Mouse (Mus musculus) liver, embryonic 14.5 days (tissue): Measurements from ENCODE around the gene Zfp91. TPM values are rescaled to one million over a fixed set of nuclear protein-coding genes. Genes with fewer than 3 reads are reported as not detected.

ENCODE experiments used
- ATAC-seq: fragments of 200-750 bp; cut with Nextera tagmentation; 2 replicates; pipeline ENCODE4 v1.8.0; 2017; ENCODE audit warnings: moderate number of reproducible peaks, mild to moderate bottlenecking, moderate library complexity; ENCODE audit not compliant: insufficient read depth
- DNase-seq, 3 experiments: peaks; one replicate each; pipeline ENCODE4 v3.0.0-alpha.2; 2012 to 2013; ENCODE audit warnings: low read depth in 3 of 3, low spot score in 3 of 3
- H3K27ac ChIP-seq: fragments of 300-500 bp; sonication (generic); 2 replicates; pipeline ENCODE4 v1.5.1; 2014; ENCODE audit warnings: moderate library complexity, mild to moderate bottlenecking, control low read depth, inconsistent platforms
- H3K27me3 ChIP-seq: fragments of 300-500 bp; sonication (generic); 2 replicates; pipeline ENCODE4 v1.6.1; 2014; ENCODE audit warnings: mild to moderate bottlenecking, low read length, moderate library complexity; ENCODE audit not compliant: control insufficient read depth, insufficient read depth
- H3K36me3 ChIP-seq: fragments of 300-500 bp; sonication (generic); replicated peaks from 2 replicates; pipeline ENCODE4 v1.6.1; 2014; ENCODE audit warnings: low read depth; ENCODE audit not compliant: control insufficient read depth, insufficient read depth
- H3K4me1 ChIP-seq, 2 experiments: fragments of 200-500 bp in 1 of 2; fragments of 300-500 bp in 1 of 2; sonication (generic) in 1 of 2; replicated peaks; 2 replicates each; pipeline ENCODE4 v1.6.1; 2012 to 2014; ENCODE audit warnings: antibody characterized with exemption in 1 of 2, inconsistent platforms in 1 of 2, low read length in 1 of 2; ENCODE audit not compliant: control insufficient read depth in 2 of 2, insufficient read depth in 2 of 2
- H3K4me2 ChIP-seq: fragments of 300-500 bp; sonication (generic); 2 replicates; pipeline ENCODE4 v1.6.1; 2014; ENCODE audit warnings: low read depth, mild to moderate bottlenecking, control low read depth, moderate library complexity
- H3K4me3 ChIP-seq, 2 experiments: fragments of 200-500 bp in 1 of 2; fragments of 300-500 bp in 1 of 2; sonication (generic) in 1 of 2; 2 replicates each; pipeline ENCODE4 v1.5.1; 2012 to 2014; ENCODE audit warnings: low read depth in 2 of 2, low read length in 2 of 2, mild to moderate bottlenecking in 2 of 2, control low read depth in 1 of 2, inconsistent platforms in 1 of 2, moderate library complexity in 1 of 2; ENCODE audit not compliant: insufficient read depth in 1 of 2
- H3K9ac ChIP-seq: fragments of 300-500 bp; sonication (generic); replicated peaks from 2 replicates; pipeline ENCODE4 v1.6.1; 2014; ENCODE audit warnings: mild to moderate bottlenecking, control low read depth, moderate library complexity
- H3K9me3 ChIP-seq: fragments of 300-500 bp; sonication (generic); 2 replicates; pipeline ENCODE4 v1.6.1; 2016; ENCODE audit warnings: low read length, mixed read lengths; ENCODE audit not compliant: control insufficient read depth
- CTCF ChIP-seq: IDR thresholded peaks from 2 replicates; pipeline ENCODE4 v1.5.1; 2016; ENCODE audit warnings: antibody characterized with exemption, low read depth, control low read depth
- EP300 ChIP-seq: IDR thresholded peaks from 2 replicates; pipeline ENCODE4 v1.6.1; 2016; ENCODE audit warnings: antibody characterized with exemption, low read depth
- WGBS: fragments of 180-500 bp; shearing (Covaris S2); extraction: QIAGEN DNeasy Blood & Tissue Kit; methylation state at CpG from one replicate; pipeline ENCODE4 v1.1.7; 2014; ENCODE audit not compliant: insufficient replicate concordance; 5-methylcytosine and 5-hydroxymethylcytosine counted together
- polyA plus RNA-seq, 2 experiments: library from polyadenylated mRNA; depleted of rRNA in 1 of 2; stranded (reverse) in 1 of 2; unstranded in 1 of 2; fragments of >200 nt; fragmentation: Nextera tagmentation in 1 of 2; extraction: Ambion mirVana in 1 of 2; gene quantifications; 2 replicates each; pipeline versions ENCODE4 v1.2.1 to v1.2.3; 2012 to 2014

Gene Zfp91
- polyA plus RNA-seq, 2 experiments, result 4.8 to 13.5 TPM

DNA sequence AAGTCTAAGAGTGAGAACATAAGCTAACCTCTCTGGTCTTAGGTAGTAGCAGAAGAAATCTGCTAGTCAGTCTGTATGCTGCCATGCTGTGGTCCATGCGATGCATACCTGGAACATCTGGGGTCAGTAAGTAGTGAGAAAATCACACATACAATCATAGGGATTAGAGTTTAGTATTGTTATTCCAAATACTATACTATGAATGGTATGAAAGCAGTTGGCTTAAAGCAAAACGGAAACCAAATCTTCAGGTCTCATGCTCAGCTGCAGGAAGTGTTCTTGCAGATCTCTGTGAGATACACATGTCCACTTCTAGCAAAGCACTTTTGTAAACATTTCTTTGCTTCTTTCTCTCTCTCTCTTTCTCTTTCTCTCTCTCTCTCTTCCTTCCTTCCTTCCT is 10.3 kb upstream of the Zfp91 start:
- H3K4me1 ChIP-seq, result no peaks in the 10 kb centered on the region
- no peaks in the 10 kb centered on the region for H3K9me3 ChIP-seq
- no peaks in the 10 kb centered on the region for H3K27me3 ChIP-seq
- H3K4me3 ChIP-seq, result no peak overlapping the region
- DNase-seq (no peak), ATAC-seq (no peak)
- H3K27ac ChIP-seq, result no peak overlapping the region
- no peak overlapping the region for H3K9ac ChIP-seq
- no peak overlapping the region for H3K4me2 ChIP-seq
- TF ChIP-seq EP300 (no peak), CTCF (no peak)
- H3K36me3 ChIP-seq, result no peaks in the 10 kb centered on the region
- WGBS, result 56% methylated on average over 2 of the region's 2 CpGs

DNA sequence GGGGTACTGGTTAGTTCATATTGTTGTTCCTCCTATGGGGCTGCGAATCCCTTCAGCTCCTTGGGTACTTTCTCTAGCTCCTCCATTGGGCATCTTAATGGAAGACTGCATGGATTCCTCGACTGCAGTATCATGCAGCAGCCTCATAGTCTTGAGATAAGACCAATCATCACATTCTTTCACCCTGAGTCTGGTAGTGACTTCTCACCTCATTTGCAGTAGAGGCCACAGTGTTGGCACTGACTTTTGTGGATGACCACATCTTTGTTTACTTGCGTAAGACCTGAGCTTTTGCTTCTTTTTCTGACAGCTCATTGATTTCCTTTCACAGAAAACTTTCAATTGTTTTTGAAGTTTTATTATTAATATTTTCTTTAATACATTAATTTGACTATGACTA is 9.8 kb upstream of the Zfp91 start:
- H3K36me3 ChIP-seq, result no peaks in the 10 kb centered on the region
- no peak overlapping the region for H3K4me2 ChIP-seq
- ATAC-seq (no peak), DNase-seq (no peak)
- H3K27ac ChIP-seq, result no peak overlapping the region
- no peaks in the 10 kb centered on the region for H3K4me1 ChIP-seq
- no peak overlapping the region for H3K9ac ChIP-seq
- H3K9me3 ChIP-seq, result no peaks in the 10 kb centered on the region
- 62% methylated on average over 3 of the region's 3 CpGs for WGBS
- no peak overlapping the region for H3K4me3 ChIP-seq
- no peaks in the 10 kb centered on the region for H3K27me3 ChIP-seq
- no peak for TF ChIP-seq EP300
- TF ChIP-seq CTCF, result no peak

DNA sequence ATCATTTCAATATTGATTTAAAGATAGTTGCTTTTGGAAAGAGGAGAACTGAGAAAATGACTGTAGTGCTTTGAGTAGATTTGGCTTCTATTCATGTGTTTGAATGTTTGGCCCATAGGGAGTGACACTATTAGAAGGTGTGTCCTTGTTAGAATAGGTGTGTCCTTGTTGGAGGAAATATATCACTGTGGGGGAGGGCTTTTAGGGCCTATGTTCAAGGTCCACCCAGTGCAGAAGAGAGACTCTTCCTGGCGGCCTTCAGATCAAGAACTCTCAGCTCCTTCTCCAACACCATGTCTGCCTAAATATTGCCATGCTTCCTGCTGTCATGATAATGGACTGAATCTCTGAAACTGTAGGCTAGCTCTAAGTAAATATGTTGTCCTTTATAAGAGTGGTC is 8.3 kb upstream of the Zfp91 start:
- H3K4me3 ChIP-seq, result no peak overlapping the region
- WGBS, result 57% methylated on average over 1 of the region's 1 CpGs
- no peak for TF ChIP-seq CTCF
- no peak for TF ChIP-seq EP300
- no peak overlapping the region for H3K27ac ChIP-seq
- no peaks in the 10 kb centered on the region for H3K36me3 ChIP-seq
- H3K27me3 ChIP-seq, result no peaks in the 10 kb centered on the region
- H3K4me1 ChIP-seq, result no peaks in the 10 kb centered on the region
- ATAC-seq (no peak), DNase-seq (no peak)
- H3K9me3 ChIP-seq, result no peaks in the 10 kb centered on the region
- no peak overlapping the region for H3K9ac ChIP-seq
- H3K4me2 ChIP-seq, result no peak overlapping the region

DNA sequence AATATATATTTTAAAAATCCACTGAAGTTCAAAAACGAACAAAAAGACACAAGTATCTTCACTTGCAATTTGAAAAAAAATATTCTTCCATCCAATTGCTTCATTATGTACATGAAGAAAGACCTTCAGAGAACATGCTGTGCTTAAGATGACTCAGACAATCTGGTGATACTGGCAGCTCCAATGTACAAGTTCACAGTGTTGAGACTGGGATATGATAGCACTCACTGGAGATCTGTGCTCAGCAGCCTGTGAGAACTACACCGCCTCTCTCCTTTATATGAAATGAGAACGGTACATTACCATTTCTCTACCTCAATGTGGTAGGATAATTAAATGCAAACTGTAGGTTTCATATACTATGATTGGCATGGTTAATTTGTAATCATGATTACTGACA is 6.9 kb upstream of the Zfp91 start:
- Histone ChIP-seq H3K4me3 (no peak overlapping the region), H3K4me2 (no peak overlapping the region), H3K9me3 (no peaks in the 10 kb centered on the region), H3K27me3 (no peaks in the 10 kb centered on the region), H3K27ac (no peak overlapping the region), H3K4me1 (no peaks in the 10 kb centered on the region), H3K36me3 (no peaks in the 10 kb centered on the region), H3K9ac (no peak overlapping the region)
- WGBS, result 65% methylated on average over 3 of the region's 3 CpGs
- DNase-seq (no peak), ATAC-seq (no peak)
- TF ChIP-seq EP300 (no peak), CTCF (no peak)

DNA sequence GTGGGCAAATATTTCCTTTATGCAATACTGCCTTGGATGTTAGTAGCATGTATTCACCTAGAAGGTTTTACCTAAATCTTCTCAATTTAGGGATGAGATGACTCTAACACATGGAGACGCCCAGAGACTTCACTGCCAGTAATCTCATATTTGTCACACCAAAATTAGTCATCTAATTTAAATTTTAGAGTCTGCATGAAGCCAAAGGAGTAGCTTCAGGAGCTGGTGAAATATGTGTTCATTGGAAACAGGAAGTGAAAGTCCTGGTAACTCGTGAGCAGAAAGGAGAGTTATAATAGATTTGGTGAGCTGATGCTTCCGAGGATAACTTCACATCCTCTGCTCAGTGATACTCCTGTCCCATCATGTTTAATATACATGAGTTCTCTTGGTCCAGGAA is 5.1 kb upstream of the Zfp91 start:
- DNase-seq (no peak), ATAC-seq (no peak)
- WGBS, result 31% methylated on average over 3 of the region's 3 CpGs

DNA sequence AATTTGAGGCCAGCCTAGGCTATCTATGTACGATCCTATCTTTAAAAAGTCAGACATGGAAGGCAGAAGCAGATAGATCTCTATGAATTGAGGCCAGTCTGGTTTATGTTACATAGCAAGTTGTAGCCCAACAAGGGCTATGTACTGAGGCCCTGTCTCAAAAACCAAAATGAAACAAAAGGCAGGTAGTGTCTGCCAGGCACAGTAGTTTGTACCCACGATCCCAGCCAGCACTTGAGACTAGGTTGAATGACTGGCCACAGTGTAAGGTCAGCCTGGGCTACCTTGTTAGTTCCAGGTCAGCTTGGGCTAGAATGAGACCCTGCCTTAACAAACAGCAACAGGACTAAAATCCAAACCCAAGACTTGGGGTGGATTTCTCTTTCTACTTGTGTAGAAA is 4.7 kb upstream of the Zfp91 start:
- H3K36me3 ChIP-seq, result no peaks in the 10 kb centered on the region
- H3K4me2 ChIP-seq, result no peak overlapping the region
- no peak for TF ChIP-seq CTCF
- TF ChIP-seq EP300, result no peak
- no peak overlapping the region for H3K4me3 ChIP-seq
- DNase-seq (no peak), ATAC-seq (no peak)
- H3K4me1 ChIP-seq, result peaks cover 0 to 2% of the 10 kb centered on the region in 2 experiments; a peak in 1 of 4 replicates
- WGBS, result 50% methylated on average over 2 of the region's 2 CpGs
- no peaks in the 10 kb centered on the region for H3K9me3 ChIP-seq
- H3K9ac ChIP-seq, result no peak overlapping the region
- H3K27ac ChIP-seq, result no peak overlapping the region
- H3K27me3 ChIP-seq, result no peaks in the 10 kb centered on the region

More for the DNA sequence above, 5.1 kb upstream of the Zfp91 start:
- H3K4me3 ChIP-seq, result no peak overlapping the region
- peaks cover 0 to 2% of the 10 kb centered on the region in 2 experiments; a peak in 1 of 4 replicates for H3K4me1 ChIP-seq
- no peaks in the 10 kb centered on the region for H3K36me3 ChIP-seq
- no peak overlapping the region for H3K27ac ChIP-seq
- TF ChIP-seq EP300, result no peak
- no peak for TF ChIP-seq CTCF
- H3K9me3 ChIP-seq, result no peaks in the 10 kb centered on the region
- H3K27me3 ChIP-seq, result no peaks in the 10 kb centered on the region
- H3K4me2 ChIP-seq, result no peak overlapping the region
- no peak overlapping the region for H3K9ac ChIP-seq
